Mouse (Mus musculus) brain, embryonic 14.5 days (tissue): ENCODE data around the gene Sde2. TPM values are rescaled to one million over a fixed set of nuclear protein-coding genes. Genes with fewer than 3 reads are reported as not detected.

Experiments used
- DNase-seq: peaks from one replicate; pipeline ENCODE4 v3.0.0-alpha.2; 2011; ENCODE audit warnings: low read depth
- CTCF ChIP-seq: fragments of 200-500 bp; IDR thresholded peaks from 2 replicates; pipeline ENCODE4 v1.5.1; 2012; ENCODE audit warnings: inconsistent platforms, mild to moderate bottlenecking, moderate library complexity, borderline replicate concordance; ENCODE audit not compliant: insufficient read depth, insufficient read length; ENCODE audit errors: extremely low read depth
- POLR2A ChIP-seq: fragments of 200-500 bp; IDR thresholded peaks from 2 replicates; pipeline ENCODE4 v1.6.1; 2012; ENCODE audit warnings: mild to moderate bottlenecking, inconsistent platforms, borderline replicate concordance; ENCODE audit not compliant: poor library complexity, insufficient read depth, insufficient read length, severe bottlenecking; ENCODE audit errors: extremely low read depth
- polyA plus RNA-seq: library from polyadenylated mRNA; depleted of rRNA; stranded (reverse); fragments of >200 nt; gene quantifications from 2 replicates; pipeline ENCODE4 v1.2.3, GENCODE M21; 2012

Gene Sde2
- polyA plus RNA-seq, 1 experiment: 25.5 TPM

DNA sequence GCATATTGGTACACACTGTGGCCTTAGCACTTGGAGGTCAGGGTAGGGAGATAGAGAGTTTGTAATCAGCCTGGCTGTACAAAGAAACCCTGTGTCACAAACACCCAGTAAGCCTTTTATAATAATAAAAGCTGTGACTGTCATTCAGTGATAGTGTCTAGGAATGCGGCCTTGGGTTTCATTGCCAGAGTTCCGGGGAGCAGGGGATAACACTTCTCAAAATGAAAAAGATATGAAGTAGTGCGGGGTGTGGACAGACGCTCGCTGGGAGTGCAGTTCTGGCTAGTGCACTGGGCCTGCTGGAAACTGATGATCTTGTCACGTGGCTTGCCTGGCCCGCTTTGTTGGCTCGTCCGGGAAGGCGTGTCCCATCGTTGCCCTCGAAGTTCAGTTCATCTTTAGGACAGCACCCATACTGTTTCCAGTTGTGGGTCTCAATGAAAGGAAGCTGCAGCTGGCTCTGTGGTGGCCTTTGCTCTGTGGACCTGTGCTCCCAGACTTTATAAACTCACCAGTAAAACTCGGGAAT is 19.3 kb downstream of the Sde2 start:
- DNase-seq: no peak
- TF ChIP-seq POLR2A (no peak), CTCF (no peak)

DNA sequence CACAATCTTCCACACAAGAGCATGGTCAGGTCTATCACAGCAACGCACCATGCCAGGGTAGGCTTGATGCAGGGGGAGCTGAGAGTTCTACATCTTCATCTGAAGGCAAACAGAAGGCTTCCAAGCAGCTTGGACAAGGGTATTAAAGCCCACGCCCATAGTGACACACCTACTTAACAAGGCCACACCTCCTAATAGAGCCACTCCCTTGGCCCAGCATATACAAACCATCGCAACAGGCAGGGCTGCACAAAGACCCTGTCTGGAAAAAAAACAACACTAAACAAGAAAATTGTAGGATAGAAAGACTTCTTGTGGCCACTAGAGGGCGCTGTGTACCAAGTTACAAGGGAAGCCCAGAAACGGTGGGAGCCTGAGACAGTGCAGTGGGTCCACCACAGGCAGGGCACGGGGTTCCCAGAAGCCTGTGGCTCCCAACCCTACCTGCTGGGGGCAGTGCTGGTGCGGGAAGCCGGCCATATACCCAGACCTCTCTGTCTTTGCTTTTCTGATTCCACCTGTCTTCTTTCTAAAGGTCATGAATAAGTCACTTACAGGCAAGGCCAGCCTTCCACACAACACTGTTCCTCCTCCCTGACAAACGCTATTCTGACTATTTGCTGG is 23.0 kb downstream of the Sde2 start:
- TF ChIP-seq CTCF (peak; percentile 61), POLR2A (no peak)
- DNase-seq: peak; percentile 66

DNA sequence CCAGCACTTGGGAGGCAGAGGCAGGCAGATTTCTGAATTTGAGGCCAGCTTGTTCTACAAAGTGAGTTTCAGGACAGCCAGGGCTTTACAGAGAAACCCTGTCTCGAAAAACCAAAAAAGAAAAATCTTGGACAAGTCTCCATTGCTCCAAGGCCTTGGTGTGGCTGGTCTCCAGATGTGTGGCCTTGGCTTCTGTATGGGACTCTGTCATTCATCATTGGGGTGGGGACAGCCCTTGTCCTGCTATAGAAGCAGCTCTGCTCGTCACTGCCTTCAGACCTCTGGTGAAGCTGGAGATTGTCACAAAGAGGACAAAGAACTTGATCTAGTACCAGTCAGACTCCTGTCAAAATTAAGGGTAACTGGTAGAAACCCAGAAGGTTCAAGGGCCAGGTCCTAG is 23.7 kb downstream of the Sde2 start:
- no peak for TF ChIP-seq POLR2A
- no peak for DNase-seq

DNA sequence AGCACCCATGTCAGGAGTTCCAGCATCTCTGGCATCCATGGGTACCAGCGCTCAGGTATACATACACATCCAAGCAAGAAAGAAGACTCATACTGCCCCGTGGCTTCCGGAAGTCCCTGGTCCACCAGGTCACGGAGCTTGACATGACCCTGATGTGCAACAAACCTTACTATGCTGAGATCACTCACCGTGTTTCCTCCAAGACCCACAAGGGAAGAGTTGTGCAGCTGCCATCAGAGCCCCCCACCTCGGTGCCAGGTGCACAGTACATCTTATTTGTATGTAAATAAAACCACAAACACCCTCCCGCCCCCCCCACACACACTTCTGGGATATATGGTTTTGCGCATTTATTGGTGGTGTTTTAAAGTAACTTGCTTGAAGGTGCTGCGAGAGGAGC is 24.2 kb downstream of the Sde2 start:
- TF ChIP-seq CTCF (no peak), POLR2A (no peak)
- DNase-seq: no peak

DNA sequence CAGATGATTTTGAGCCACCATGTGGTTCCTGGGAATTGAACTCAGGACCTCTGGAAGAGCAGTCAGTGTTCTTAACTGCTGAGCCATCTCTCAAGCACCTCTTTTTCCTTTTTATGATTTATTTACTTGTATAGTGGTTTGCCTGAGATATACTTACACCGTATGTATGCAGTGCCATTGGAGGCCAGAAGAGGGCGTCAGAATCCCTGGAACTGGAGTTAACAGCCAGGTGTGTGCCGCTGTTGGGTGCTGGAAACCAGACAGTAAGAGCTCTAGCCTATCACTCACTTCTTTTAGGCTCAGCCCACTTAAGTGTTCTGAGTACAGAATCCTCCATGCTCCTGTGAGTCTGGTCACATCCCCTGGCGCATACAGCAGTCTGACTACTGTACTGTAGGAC is 26.5 kb downstream of the Sde2 start:
- no peak for TF ChIP-seq POLR2A
- TF ChIP-seq CTCF: no peak
- no peak for DNase-seq

GRCm38 (mm10) chr1:180881768-180882167 is 30.8 kb downstream of the Sde2 start:
- DNase-seq: no peak
- TF ChIP-seq CTCF: no peak
- TF ChIP-seq POLR2A: no peak

DNA sequence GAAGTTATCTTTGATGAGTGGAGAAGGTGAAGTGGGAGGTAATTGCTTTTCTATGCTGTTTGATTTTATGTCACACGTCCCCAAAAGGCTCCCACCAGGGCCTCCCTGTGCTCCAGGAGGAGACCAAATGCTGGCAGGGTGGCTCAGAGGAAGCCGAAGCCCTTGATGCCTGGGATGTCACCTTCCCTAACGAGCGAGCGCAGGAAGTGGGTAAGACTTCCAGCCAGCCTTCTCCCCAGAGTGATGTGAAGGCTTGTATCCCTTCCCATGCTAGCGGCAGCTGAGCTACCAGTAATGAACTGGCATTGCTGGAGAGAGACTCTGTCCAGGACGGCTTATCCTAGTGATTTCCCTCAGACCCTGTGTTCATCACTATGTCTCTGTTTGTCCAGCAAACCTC is 32.8 kb downstream of the Sde2 start:
- no peak for DNase-seq
- TF ChIP-seq CTCF (no peak), POLR2A (no peak)

DNA sequence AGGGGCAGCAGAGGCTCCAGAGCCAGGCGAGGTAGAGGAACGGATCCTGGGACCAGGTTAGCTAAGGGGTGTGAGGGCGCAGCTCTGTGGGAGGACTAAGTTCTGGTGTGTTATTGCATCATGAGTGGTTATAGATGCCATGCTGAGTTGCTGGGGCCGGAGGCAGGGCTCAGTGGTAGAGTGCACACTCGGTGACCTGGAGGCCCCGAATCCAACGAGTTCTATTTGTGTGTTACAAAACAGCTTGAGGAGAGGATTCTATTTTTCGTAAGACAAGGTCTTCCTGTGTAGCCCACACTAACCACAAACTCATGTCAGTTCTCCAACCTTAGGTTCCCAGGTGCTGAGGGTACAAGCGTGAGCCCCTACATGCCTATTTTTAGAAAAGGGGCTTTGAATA is 33.6 kb downstream of the Sde2 start:
- TF ChIP-seq POLR2A (no peak), CTCF (no peak)

GRCm38 (mm10) chr1:180888556-180889042 is 37.7 kb downstream of the Sde2 start:
- peak; percentile 74 for DNase-seq

More for the DNA sequence above, 33.6 kb downstream of the Sde2 start:
- no peak for DNase-seq

GRCm38 (mm10) chr1:180889172-180889571 is 38.2 kb downstream of the Sde2 start:
- DNase-seq: no peak
- TF ChIP-seq CTCF (no peak), POLR2A (no peak)

More at GRCm38 (mm10) chr1:180888556-180889042, 37.7 kb downstream of the Sde2 start:
- TF ChIP-seq POLR2A: no peak
- TF ChIP-seq CTCF: no peak

GRCm38 (mm10) chr1:180889841-180890240 is 38.9 kb downstream of the Sde2 start:
- DNase-seq: no peak
- TF ChIP-seq POLR2A (no peak), CTCF (peak; percentile 20; the same call in 1 of the 2 replicates)

DNA sequence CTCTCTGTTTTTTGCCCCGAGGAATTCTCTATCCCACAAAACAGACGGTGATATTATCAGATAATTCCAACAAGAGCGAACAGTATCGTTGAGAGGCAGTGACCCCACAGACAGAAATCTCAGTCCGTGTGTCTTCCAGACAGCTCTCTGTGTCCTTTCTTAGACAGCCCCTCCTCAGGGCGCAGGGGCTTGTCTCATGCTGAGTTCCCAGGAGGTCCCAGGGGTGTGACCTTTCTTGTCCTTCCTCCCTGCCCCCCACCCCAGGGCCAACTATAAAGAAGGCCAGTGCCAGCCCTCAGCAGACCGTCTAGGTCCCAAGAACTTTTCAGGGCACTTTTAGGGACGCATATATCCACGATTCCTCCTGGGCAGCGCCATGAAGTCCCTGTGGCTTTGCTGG is 41.9 kb downstream of the Sde2 start, which contains the start of gene Lefty2:
TSS of gene Lefty2 (plus strand) at position 301 of the 400 bp plus-strand sequence.
- DNase-seq: no peak
- TF ChIP-seq POLR2A: no peak
- no peak for TF ChIP-seq CTCF

DNA sequence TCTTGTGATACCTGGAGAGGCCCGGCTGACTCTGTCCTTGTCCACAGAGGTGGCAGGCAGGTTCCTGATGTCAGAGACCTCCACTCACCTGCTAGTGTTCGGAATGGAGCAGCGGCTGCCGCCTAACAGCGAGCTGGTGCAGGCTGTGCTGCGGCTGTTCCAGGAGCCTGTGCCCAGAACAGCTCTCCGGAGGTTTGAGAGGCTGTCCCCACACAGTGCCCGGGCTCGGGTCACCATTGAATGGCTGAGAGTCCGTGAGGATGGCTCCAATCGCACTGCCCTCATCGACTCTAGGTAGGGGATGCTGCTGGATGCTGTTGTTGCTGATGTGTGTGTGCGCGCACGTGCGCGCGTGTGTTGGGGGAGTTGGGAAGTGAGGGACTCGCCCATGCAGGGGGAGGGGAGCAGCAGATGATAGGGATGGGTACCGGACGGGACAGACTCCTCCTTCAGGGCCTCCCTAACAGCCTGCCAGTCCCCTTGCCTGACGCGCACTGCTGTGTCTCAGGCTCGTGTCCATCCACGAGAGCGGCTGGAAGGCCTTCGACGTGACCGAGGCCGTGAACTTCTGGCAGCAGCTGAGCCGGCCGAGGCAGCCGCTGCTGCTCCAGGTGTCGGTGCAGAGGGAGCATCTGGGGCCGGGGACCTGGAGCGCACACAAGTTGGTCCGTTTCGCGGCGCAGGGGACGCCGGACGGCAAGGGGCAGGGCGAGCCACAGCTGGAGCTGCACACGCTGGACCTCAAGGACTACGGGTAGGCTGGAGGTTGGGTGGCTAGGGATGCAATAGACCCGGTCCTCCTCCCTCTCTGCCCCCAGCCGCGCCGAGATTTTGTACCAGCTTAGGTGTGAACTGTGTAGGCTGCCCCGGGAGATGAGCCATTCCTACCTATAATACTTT is 43.4 kb downstream of the Sde2 start:
- peak; percentile 11 for DNase-seq
